Mouse (Mus musculus): ENCODE measurements around the gene Pidd1. TPM values are rescaled to one million over a fixed set of nuclear protein-coding genes. Genes with fewer than 3 reads are reported as not detected.

The Pidd1 gene
- polyA plus RNA-seq, 1 experiment from 2014 or later: 1.5 TPM

- Histone ChIP-seq H3K27ac (no peak overlapping the region), H3K79me2 (ENCODE audit: inconsistent target) (peaks cover 29% of the 10 kb centered on the region), H3K36me3 (ENCODE audit: inconsistent target) (peaks cover 37% of the 10 kb centered on the region), H3K4me3 (ENCODE audit: inconsistent target) (no peak overlapping the region)
- 92% methylated on average over 18 of the region's 19 CpGs for WGBS (ENCODE audit: missing documents)
Measured at GRCm38 (mm10) chr7:141431434-141432185, 12.2 kb downstream of the Pidd1 start.

- H3K4me3 ChIP-seq (ENCODE audit: inconsistent target): no peak overlapping the region
- H3K27ac ChIP-seq: no peak overlapping the region
- H3K79me2 ChIP-seq (ENCODE audit: inconsistent target): peaks cover 20% of the 10 kb centered on the region
- peaks cover 37% of the 10 kb centered on the region for H3K36me3 ChIP-seq (ENCODE audit: inconsistent target)
- 94% methylated on average over 9 of the region's 9 CpGs for WGBS (ENCODE audit: missing documents)
Measured at GRCm38 (mm10) chr7:141430585-141431240, 13.1 kb downstream of the Pidd1 start.

GRCm38 (mm10) chr7:141429840-141430584, 13.8 kb downstream of the Pidd1 start:
- 94% methylated on average over 9 of the region's 9 CpGs for WGBS (ENCODE audit: missing documents)

GRCm38 (mm10) chr7:141429310-141429709, 14.5 kb downstream of the Pidd1 start, which contains the start of gene Cend1:
Gene Cend1 (minus strand): TSS chr7:141429491.
- 85% methylated on average over 19 of the region's 19 CpGs for WGBS (ENCODE audit: missing documents)
- H3K4me3 ChIP-seq (ENCODE audit: inconsistent target): no peak within 1 kb of the TSS
- H3K79me2 ChIP-seq (ENCODE audit: inconsistent target): peaks cover 7% of the 10 kb centered on the region
- peaks cover 37% of the 10 kb centered on the region for H3K36me3 ChIP-seq (ENCODE audit: inconsistent target)
- H3K27ac ChIP-seq: no peak within 1 kb of the TSS

More at GRCm38 (mm10) chr7:141429840-141430584, 13.8 kb downstream of the Pidd1 start:
- Histone ChIP-seq H3K27ac (no peak overlapping the region), H3K79me2 (ENCODE audit: inconsistent target) (peaks cover 14% of the 10 kb centered on the region), H3K4me3 (ENCODE audit: inconsistent target) (no peak overlapping the region), H3K36me3 (ENCODE audit: inconsistent target) (peaks cover 37% of the 10 kb centered on the region)

GRCm38 (mm10) chr7:141428701-141429100, 15.1 kb downstream of the Pidd1 start:
- H3K79me2 ChIP-seq (ENCODE audit: inconsistent target): peaks cover 1% of the 10 kb centered on the region; the same call in 1 of the 2 replicates
- WGBS (ENCODE audit: missing documents): 90% methylated on average over 5 of the region's 5 CpGs
- H3K36me3 ChIP-seq (ENCODE audit: inconsistent target): peaks cover 35% of the 10 kb centered on the region
- H3K4me3 ChIP-seq (ENCODE audit: inconsistent target): no peak overlapping the region
- H3K27ac ChIP-seq: no peak overlapping the region

- Histone ChIP-seq H3K4me3 (ENCODE audit: inconsistent target) (no peak overlapping the region), H3K36me3 (ENCODE audit: inconsistent target) (peaks cover 19% of the 10 kb centered on the region), H3K79me2 (ENCODE audit: inconsistent target) (no peaks in the 10 kb centered on the region), H3K27ac (no peak overlapping the region)
- WGBS (ENCODE audit: missing documents): 90% methylated on average over 12 of the region's 12 CpGs
Measured at GRCm38 (mm10) chr7:141426948-141427730, 16.7 kb downstream of the Pidd1 start.

GRCm38 (mm10) chr7:141423811-141424210, 20.0 kb downstream of the Pidd1 start:
- WGBS (ENCODE audit: missing documents): 89% methylated on average over 4 of the region's 4 CpGs
- Histone ChIP-seq H3K27ac (no peak overlapping the region), H3K4me3 (ENCODE audit: inconsistent target) (no peak overlapping the region), H3K79me2 (ENCODE audit: inconsistent target) (no peaks in the 10 kb centered on the region), H3K36me3 (ENCODE audit: inconsistent target) (no peaks in the 10 kb centered on the region)

- Histone ChIP-seq H3K36me3 (ENCODE audit: inconsistent target) (no peaks in the 10 kb centered on the region), H3K79me2 (ENCODE audit: inconsistent target) (no peaks in the 10 kb centered on the region), H3K4me3 (ENCODE audit: inconsistent target) (no peak overlapping the region), H3K27ac (no peak overlapping the region)
- 96% methylated on average over 9 of the region's 9 CpGs for WGBS (ENCODE audit: missing documents)
Measured at GRCm38 (mm10) chr7:141420030-141420702, 23.7 kb downstream of the Pidd1 start.

GRCm38 (mm10) chr7:141418970-141419369, 24.9 kb downstream of the Pidd1 start:
- H3K79me2 ChIP-seq (ENCODE audit: inconsistent target): no peaks in the 10 kb centered on the region
- WGBS (ENCODE audit: missing documents): 42% methylated on average over 7 of the region's 7 CpGs
- H3K36me3 ChIP-seq (ENCODE audit: inconsistent target): no peaks in the 10 kb centered on the region
- no peak overlapping the region for H3K4me3 ChIP-seq (ENCODE audit: inconsistent target)
- no peak overlapping the region for H3K27ac ChIP-seq

- Histone ChIP-seq H3K36me3 (ENCODE audit: inconsistent target) (no peaks in the 10 kb centered on the region), H3K27ac (no peak overlapping the region), H3K4me3 (ENCODE audit: inconsistent target) (no peak overlapping the region), H3K79me2 (ENCODE audit: inconsistent target) (peaks cover 8% of the 10 kb centered on the region)
- WGBS (ENCODE audit: missing documents): 84% methylated on average over 6 of the region's 8 CpGs
Measured at GRCm38 (mm10) chr7:141417731-141418681, 25.8 kb downstream of the Pidd1 start.

GRCm38 (mm10) chr7:141416144-141416841, 27.5 kb downstream of the Pidd1 start:
- no peak overlapping the region for H3K4me3 ChIP-seq (ENCODE audit: inconsistent target)
- no peak overlapping the region for H3K27ac ChIP-seq
- 92% methylated on average over 6 of the region's 6 CpGs for whole genome bisulfite sequencing (ENCODE audit: missing documents)
- H3K79me2 ChIP-seq (ENCODE audit: inconsistent target): peaks cover 20% of the 10 kb centered on the region
- H3K36me3 ChIP-seq (ENCODE audit: inconsistent target): no peaks in the 10 kb centered on the region

- WGBS (ENCODE audit: missing documents): under 1% methylated on average over 55 of the region's 56 CpGs
- Histone ChIP-seq H3K27ac (peak within 1 kb of the TSS; percentile 63), H3K4me3 (ENCODE audit: inconsistent target) (peak within 1 kb of the TSS; percentile 94), H3K36me3 (ENCODE audit: inconsistent target) (peaks cover 19% of the 10 kb centered on the region), H3K79me2 (ENCODE audit: inconsistent target) (peaks cover 20% of the 10 kb centered on the region)
Measured at GRCm38 (mm10) chr7:141413809-141414584, 29.8 kb downstream of the Pidd1 start, which contains the start of gene Gatd1. Gene Gatd1 (minus strand): TSS chr7:141414136.

Data from macrophage (primary cell).